Mouse (Mus musculus): ENCODE results near the gene 1700022I11Rik. TPM values are rescaled to one million over a fixed set of nuclear protein-coding genes. Genes with fewer than 3 reads are reported as not detected.

Gene 1700022I11Rik
- total RNA-seq, 2 experiments from 2014 or later = 0.57 TPM; not detected in 1

GRCm38 (mm10) chr4:43000141-43000986, 31.0 kb downstream of the 1700022I11Rik start, which contains the start of gene Vcp:
Gene Vcp, minus strand, starts transcription at chr4:43000507.
- ATAC-seq (replicated peaks; ENCODE audit: poor library complexity, severe bottlenecking) = peak; percentile 93

GRCm38 (mm10) chr4:43001272-43001671, 31.9 kb downstream of the 1700022I11Rik start:
- ATAC-seq (replicated peaks; ENCODE audit: poor library complexity, severe bottlenecking) = no peak

DNA sequence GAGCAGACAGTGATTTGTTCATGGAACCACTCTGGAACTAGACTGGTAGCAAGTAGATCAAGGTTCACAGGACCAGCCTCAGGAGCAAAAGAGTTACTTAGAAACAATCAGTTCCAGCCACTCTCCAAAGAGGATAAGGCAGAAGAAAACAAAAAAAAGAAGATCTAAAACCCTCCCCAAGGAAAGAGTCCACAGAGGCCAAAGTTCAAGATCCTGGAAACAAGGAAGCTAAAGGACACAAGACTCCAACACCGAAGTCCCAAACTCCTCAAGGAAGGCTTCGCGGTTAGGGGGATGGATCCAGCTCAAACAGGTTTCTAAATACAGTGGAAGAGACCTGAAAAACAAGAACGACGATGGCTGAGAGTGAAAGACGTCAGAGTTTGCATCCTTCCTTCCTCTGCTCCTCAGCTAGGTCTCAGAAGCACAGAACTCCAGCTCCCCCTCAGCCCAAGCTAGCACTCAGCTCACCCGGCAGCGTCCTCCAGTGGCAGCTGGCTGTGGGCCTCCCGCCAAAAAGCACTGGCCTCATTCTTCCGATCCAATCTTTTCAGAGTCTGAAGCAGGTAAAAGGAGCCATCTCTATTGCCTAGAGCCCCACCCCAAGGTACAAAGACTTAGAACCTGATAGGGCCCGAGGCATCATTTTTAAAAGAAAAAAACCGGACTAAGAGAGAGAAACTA, 33.5 kb downstream of the 1700022I11Rik start:
- no peak for ATAC-seq (replicated peaks; ENCODE audit: poor library complexity, severe bottlenecking)

DNA sequence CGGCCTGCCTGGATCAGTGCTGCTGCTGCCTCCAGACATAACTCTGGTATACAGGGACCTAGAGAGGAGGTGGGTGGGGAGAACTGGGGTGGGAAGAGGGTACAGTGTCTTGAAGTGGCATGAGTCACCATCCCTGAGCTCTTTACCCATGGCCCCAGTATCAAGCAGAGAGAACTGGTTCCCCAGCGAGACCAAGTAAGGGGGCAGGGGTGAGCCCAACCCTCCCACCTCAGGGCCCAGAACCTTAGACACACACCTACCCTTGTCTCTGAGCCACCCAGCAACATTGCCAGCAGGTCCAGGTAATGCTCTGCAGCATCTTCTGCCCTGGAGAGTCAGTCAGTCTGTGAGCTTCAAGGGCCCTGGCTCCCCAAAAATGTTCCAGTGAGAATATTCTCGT, 35.5 kb downstream of the 1700022I11Rik start:
- no peak for ATAC-seq (replicated peaks; ENCODE audit: poor library complexity, severe bottlenecking)

DNA sequence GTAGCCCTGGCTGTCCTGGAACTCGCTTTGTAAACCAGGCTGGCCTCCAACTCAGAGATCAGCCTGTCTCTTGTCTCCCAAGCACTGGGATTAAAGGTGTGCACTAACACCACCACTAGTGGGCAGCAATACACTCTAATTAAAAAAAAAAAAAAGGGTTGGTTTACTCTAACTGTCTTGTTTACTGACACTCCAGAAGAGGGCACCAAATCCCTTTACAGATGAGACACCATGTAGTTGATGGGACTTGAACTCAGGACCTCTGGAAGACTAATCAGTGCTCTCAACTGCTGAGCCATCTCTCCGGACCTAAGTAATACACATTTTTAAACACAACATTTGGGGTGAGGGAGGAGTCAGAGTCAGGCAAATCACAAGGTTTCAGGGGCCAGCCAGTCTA, 36.4 kb downstream of the 1700022I11Rik start:
- peak; percentile 65 for ATAC-seq (replicated peaks; ENCODE audit: poor library complexity, severe bottlenecking)

- ATAC-seq (replicated peaks; ENCODE audit: poor library complexity, severe bottlenecking) = peak; percentile 89
Observed at GRCm38 (mm10) chr4:43010161-43011038, 41.0 kb downstream of the 1700022I11Rik start, which contains the start of gene Fancg. Gene Fancg, minus strand, starts transcription at chr4:43010506.

GRCm38 (mm10) chr4:43012091-43012490, 42.7 kb downstream of the 1700022I11Rik start:
- no peak for ATAC-seq (replicated peaks; ENCODE audit: poor library complexity, severe bottlenecking)

DNA sequence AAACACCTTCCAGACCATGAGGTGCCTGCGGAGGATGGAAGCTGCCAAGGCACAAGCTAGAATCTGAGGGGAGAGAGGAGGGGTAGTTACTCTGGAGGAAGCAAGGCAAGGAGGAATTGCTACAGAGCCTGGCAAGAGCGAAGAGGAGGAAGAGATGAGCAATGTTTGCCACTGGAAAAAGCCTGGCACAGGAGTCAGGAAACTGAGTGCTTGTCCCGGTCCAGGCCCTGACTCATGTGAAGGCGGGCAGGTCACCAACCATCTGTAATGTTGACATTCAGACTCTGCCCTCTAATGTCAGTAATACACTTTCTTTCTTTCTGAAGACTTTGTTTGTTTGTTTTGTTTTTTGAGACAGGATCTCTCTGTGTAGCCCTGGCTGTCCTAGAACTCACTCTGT, 48.8 kb downstream of the 1700022I11Rik start:
- ATAC-seq (replicated peaks; ENCODE audit: poor library complexity, severe bottlenecking) = no peak

- no peak for ATAC-seq (replicated peaks; ENCODE audit: poor library complexity, severe bottlenecking)
Observed at GRCm38 (mm10) chr4:43019176-43019575, 49.8 kb downstream of the 1700022I11Rik start.

- ATAC-seq (replicated peaks; ENCODE audit: poor library complexity, severe bottlenecking) = no peak
Observed at GRCm38 (mm10) chr4:43019641-43020465, 50.4 kb downstream of the 1700022I11Rik start.

DNA sequence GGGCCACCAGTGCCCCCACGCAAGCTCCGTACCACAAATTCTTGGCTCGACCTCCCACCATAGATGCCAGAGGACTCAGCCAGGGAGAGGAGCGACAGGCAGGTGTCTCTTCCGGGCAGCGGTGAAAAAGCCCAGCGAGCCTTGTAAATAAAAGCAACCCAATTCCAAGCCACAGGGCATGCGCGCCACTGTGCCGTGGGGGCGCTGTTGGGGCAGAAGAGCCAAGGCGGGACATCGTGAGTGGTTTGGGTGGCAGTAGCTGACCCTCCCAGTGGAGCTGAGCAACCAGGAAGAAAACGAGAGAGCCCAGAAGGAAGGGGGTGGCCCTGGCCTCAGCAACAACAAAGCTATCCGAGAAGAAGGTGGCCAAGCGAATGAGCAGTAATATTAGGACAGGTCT, 51.5 kb downstream of the 1700022I11Rik start:
- ATAC-seq (replicated peaks; ENCODE audit: poor library complexity, severe bottlenecking) = no peak

DNA sequence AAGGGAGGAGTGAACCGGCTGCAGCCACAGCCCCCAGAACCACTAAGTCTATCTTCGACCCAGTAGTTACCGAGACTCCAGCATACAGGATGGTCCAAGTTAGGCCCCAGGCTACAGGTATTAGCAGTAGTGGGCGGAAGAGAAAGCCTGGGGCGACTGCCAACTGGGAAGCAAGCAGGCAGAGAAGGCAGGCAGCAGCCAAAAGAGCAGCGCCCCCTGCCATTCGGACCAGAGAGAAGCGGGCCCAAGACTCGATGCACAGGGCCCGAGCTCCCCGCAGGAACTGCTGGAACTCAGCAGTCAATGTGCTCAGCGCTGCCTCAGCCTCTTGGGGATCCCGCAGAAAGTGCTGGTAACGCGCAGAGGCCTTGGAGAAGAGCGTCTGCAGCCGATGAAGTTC, 51.9 kb downstream of the 1700022I11Rik start:
- no peak for ATAC-seq (replicated peaks; ENCODE audit: poor library complexity, severe bottlenecking)

DNA sequence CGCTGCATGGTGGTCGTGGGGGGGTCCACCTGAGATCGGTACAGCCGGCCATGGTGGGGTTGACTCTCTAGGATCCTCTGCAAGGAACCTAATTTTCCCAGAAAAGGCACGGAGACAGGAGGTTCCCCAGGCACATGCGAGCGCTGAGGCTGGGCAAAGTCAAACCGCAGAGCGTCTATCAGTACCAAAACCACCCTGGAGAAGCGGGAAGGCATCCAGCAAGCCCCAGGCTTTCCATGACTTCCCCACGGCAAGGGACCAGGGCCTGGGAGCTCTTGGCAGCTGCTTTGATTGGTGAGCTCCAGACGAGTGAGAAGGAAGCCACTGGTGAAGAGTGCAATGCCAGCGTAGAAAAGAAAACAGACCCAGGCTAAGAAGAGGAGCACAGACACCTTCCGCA, 55.3 kb downstream of the 1700022I11Rik start:
- ATAC-seq (replicated peaks; ENCODE audit: poor library complexity, severe bottlenecking) = no peak

GRCm38 (mm10) chr4:43025084-43025960, 55.9 kb downstream of the 1700022I11Rik start, which contains the start of gene Pigo:
Gene Pigo, minus strand, starts transcription at chr4:43025819.
- peak; percentile 89 for ATAC-seq (replicated peaks; ENCODE audit: poor library complexity, severe bottlenecking)

- no peak for ATAC-seq (replicated peaks; ENCODE audit: poor library complexity, severe bottlenecking)
Observed at GRCm38 (mm10) chr4:43029121-43029520, 59.7 kb downstream of the 1700022I11Rik start.

- no peak for ATAC-seq (replicated peaks; ENCODE audit: poor library complexity, severe bottlenecking)
Observed at GRCm38 (mm10) chr4:43029749-43030148, 60.3 kb downstream of the 1700022I11Rik start.

DNA sequence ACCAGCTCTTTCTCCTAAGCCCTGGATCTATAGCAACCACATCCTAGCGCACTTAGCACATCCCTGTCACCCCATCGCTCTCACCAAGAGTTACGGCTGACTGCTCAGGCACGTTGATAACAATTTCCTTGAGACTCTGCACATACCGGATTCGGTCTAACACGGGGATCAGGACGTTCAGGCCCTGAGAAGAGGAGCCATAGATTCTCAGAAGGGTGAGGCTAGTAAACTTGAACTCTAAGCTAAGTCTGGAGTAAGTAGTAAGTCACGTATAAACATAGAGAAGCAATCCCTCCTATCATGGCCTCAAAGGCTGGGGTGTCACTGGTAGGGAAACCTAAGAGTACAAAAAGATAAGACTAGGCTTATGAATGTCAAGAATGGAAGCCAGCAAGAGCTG, 60.9 kb downstream of the 1700022I11Rik start:
- ATAC-seq (replicated peaks; ENCODE audit: poor library complexity, severe bottlenecking) = no peak

DNA sequence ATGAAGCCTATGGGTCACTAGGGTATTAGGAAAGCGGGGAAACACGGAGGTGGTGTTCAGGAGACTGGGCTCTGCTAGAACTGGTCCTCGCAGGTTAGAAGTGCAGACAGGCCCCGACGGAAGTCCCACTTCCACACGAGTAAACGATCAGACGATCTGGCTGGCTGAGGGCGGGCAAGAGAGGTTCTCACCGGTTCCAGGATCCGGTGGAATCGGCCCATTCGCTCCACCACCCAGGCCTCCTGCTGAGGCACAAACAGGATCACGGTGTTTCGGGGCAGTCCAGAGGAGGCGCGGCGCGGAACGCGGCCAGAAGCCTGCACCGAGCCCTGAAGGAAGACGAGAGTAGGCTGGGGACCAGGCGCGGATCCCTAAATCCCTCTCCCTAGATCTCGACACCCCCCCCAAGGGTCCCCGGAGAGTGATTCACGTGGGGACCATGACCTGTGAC, 61.4 kb downstream of the 1700022I11Rik start:
- peak; percentile 50 for ATAC-seq (replicated peaks; ENCODE audit: poor library complexity, severe bottlenecking)
